Comparison of ENCODE assay signal across 8 mouse cellular contexts in the genomic region with DNA sequence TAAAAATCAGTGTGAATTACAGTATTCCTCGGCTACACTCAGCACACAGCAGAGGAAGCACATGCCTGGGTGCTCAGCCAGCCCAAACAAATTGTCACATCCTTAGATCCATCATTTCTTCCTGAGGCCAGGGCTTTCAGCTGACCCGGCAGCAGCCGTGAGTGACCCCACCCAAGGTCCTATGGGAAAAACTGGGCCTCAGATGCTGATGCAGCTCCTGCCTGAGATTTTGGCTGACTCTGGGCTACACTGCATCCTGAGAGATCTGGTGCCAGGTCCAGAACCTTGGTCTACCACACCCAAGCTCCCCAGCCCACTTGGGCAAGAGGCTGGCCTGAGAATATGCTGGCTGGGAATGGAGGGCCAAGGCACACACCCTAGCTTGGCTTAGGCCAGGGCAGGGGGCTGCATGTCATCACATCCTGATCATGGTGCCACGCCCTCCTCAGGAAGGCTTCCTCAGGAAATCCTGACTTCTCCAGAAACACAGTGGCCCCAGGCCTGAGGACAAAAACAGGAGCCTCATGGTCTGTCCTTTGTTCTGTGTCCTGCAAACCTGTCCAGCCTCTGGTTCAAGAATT. TPM values are rescaled to one million over a fixed set of nuclear protein-coding genes. Genes with fewer than 3 reads are reported as not detected.
A peak's percentile ranks its signal among the peaks of the same experiment; 100 is the strongest.
DNase-seq lines count a peak whose midpoint lies in the region; ATAC-seq and TF ChIP-seq lines count a peak whose summit lies in the region.

No protein-coding gene starts in this region.

- peak; percentile 79 for ATAC-seq in lung, embryonic 14.5 days (ENCODE audit: insufficient read depth)

- peaks cover 37% of the 10 kb centered on the region for H3K4me1 ChIP-seq in brown adipose tissue, adult 24 weeks (ENCODE audit: control insufficient read depth, insufficient read depth, insufficient read length, low read length)
- no peaks in the 10 kb centered on the region for H3K4me1 ChIP-seq in lung, embryonic 14.5 days (ENCODE audit: insufficient read depth)

- H3K9ac ChIP-seq in lung, embryonic 14.5 days: no peak overlapping the region

- no peaks in the 10 kb centered on the region for H3K27me3 ChIP-seq in lung, embryonic 14.5 days (ENCODE audit: insufficient read depth, low read length)

- 50% methylated on average over 4 of the region's 4 CpGs for WGBS in lung, embryonic 14.5 days

- peak; percentile 99 for DNase-seq in heart, adult 11 months
- peak; percentile 59 to 77 for DNase-seq in kidney, adult 8-10 months
- peak; percentile 62 for DNase-seq in lung, embryonic 14.5 days
- DNase-seq in cerebellum, adult 11-12 months: no peak
- DNase-seq in cerebellum, postnatal 36 days: no peak
- DNase-seq in spleen, adult 12 weeks (ENCODE audit: low spot score): no peak
- DNase-seq in cerebellum, postnatal 4 days (ENCODE audit: low spot score in 2 of 2): no peak

- no peak overlapping the region for H3K4me2 ChIP-seq in lung, embryonic 14.5 days

- TF ChIP-seq CTCF in lung, embryonic 14.5 days (IDR thresholded peaks at IDR 0.05; ENCODE audit: low read depth): no peak

- no peak overlapping the region for H3K4me3 ChIP-seq in brown adipose tissue, adult 24 weeks (ENCODE audit: insufficient read depth, low read depth, low read length)
- no peak overlapping the region for H3K4me3 ChIP-seq in lung, embryonic 14.5 days (ENCODE audit: low read depth, low read length)

- no peaks in the 10 kb centered on the region for H3K9me3 ChIP-seq in lung, embryonic 14.5 days (ENCODE audit: low read depth, low read length)

- no peaks in the 10 kb centered on the region for H3K36me3 ChIP-seq in lung, embryonic 14.5 days (ENCODE audit: insufficient read depth)

- peak overlapping the region; percentile 93 for H3K27ac ChIP-seq in brown adipose tissue, adult 24 weeks (replicated peaks; ENCODE audit: low read depth, low read length)
- peak overlapping the region; percentile 67; the same call in 1 of the 2 replicates for H3K27ac ChIP-seq in lung, embryonic 14.5 days (ENCODE audit: low read depth)

RNA-seq across cellular contexts. Expression of a gene that starts 19.7 kb away (rescaled TPM):
- polyA plus RNA-seq in brown adipose tissue, adult 24 weeks (2012; ENCODE audit: insufficient read depth, insufficient read length, missing spikeins): 14.1 and 18.2 TPM in 2 replicates
- 4.2 and 6.4 TPM in 2 replicates for polyA plus RNA-seq in lung, embryonic 14.5 days (2014; fragmentation: Nextera tagmentation; extraction: Ambion mirVana)

Comparison
In these comparisons a context has a peak if more than half of its experiments do, and no peak if none do; other contexts are left out.
1. DNase-seq: peak in heart, adult 11 months (single experiment), kidney, adult 8-10 months (2 of 2) and lung, embryonic 14.5 days (single experiment); none in cerebellum, adult 11-12 months (single experiment), cerebellum, postnatal 36 days (0 of 2), spleen, adult 12 weeks (single experiment) and cerebellum, postnatal 4 days (0 of 2).